Mouse (Mus musculus): ENCODE measurements around the gene Gm20521. TPM values are rescaled to one million over a fixed set of nuclear protein-coding genes. Genes with fewer than 3 reads are reported as not detected.

Gene Gm20521
- total RNA-seq (2021): 1 to 10 TPM; 2.8 to 3.7 TPM
- long read RNA-seq, experiment 1, partial matches to known transcripts: 0 of 27 reads
- long read RNA-seq, experiment 1, other reads (novel, unspliced or antisense): 27 of 27 reads
- long read RNA-seq, experiment 2, partial matches to known transcripts: 0 of 18 reads
- long read RNA-seq, experiment 2, other reads (novel, unspliced or antisense): 18 of 18 reads

DNA sequence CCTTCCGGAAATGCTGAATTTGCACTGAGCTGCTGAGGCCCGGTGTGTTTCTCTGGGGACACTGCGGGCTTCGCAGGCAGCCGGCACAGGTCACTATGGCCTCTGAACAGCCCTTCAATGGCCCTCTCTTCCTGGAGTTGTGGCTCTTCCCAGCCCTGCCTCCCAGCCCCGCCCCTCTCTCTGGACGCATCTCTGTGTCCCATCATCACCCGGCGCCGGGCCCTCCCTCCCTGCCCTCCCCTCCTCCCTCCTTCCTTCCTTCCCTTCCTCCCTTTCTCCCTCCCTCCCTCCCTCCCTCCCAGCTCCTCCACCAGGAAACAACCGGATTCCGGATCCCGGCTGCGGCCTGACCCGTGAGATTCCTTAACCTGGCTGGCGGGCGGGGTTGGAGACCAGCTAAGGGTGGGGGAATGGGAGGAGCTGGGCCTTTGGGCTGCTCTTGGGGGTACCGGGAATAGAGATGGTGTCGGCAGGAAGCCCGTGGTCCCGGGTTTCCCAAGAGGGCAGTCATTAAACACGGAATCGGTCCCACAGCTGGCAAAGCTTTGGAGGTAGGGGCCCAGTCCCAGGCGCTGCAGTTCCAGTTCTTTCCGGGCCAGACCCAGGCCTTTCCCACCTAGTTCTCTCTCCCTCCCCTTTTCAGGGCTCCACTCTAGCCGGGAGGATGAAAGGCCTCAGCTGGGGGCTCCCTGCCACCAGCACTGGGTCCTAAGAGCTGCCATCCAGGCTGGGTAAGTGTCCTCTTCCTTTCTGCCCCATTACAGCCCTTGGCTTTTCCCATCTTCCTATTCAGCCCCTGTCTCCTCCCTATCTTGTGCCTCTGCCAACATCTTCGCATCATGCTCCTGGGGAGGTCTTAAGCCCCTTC, at the start of gene Gm20521, which contains the start of gene Bcl2l2:
TSS of gene Gm20521 (plus strand) at position 288 of the 868 bp plus-strand sequence.
TSS of gene Bcl2l2 (plus strand) at position 224 of the 868 bp plus-strand sequence.
- no peak for TF ChIP-seq CTCF (IDR thresholded peaks at IDR 0.05)
- DNase-seq (ENCODE audit: extremely low spot score in 1 of 2, low spot score in 2 of 2): peak; percentile 74 to 75
- H3K4me3 ChIP-seq: peak within 1 kb of the TSS; percentile 86
- intact Hi-C loops (cut with DNase I): no loop called here
- peak within 1 kb of the TSS; percentile 93 for H3K27ac ChIP-seq

DNA sequence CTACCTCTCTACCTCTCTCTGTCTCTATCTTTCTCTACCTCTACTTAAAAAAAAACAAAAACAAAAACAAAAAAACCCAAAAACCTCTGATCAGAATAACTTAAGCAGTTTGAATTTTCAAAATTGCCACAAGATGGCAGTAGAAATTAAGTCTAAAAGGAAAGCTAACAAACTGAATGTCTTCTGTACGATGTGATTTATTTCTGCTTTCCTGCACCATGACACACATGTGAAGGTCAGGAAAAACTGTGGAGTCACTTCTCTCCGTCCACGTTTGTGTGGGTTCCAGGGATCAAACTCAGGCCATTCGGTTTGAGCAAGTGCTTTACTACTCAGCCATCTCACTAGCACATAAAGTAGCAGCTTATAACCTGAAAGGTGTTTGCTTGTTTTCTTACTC, 39.8 kb upstream of the Gm20521 start:
- DNase-seq (ENCODE audit: extremely low spot score in 1 of 2, low spot score in 2 of 2): no peak
- Histone ChIP-seq H3K4me3 (no peak overlapping the region; the same call in 1 of the 2 replicates), H3K27ac (no peak overlapping the region)
- intact Hi-C loops (cut with DNase I): loop anchor here (1.0 to 5.0 kb wide), 2 partner anchors 94 to 172 kb away; partner anchors contain the start of genes Cmtm5 and Ngdn
- peak; percentile 62 for TF ChIP-seq CTCF (IDR thresholded peaks at IDR 0.05)

DNA sequence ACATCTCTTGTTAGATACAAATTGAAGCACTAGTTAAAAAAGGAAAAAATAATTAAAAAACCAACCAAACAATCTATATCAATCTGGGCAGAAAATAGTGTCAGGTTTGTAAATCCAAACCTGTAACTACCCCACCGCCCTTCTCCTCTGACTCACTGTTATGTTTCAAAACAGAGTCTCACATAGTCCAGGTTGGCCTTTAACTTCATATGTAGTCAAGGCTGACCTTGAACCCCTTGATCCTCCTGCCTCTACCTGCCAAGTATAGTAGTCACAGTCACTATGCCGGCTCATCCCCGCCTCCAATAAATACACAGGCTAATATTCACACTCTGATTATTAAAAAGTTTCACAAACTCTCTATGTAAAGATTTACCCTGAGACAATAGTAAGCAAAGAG, 27.5 kb upstream of the Gm20521 start:
- Histone ChIP-seq H3K4me3 (no peak overlapping the region), H3K27ac (no peak overlapping the region)
- TF ChIP-seq CTCF (IDR thresholded peaks at IDR 0.05): no peak
- intact Hi-C loops (cut with DNase I): no loop called here
- DNase-seq (ENCODE audit: extremely low spot score in 1 of 2, low spot score in 2 of 2): no peak

DNA sequence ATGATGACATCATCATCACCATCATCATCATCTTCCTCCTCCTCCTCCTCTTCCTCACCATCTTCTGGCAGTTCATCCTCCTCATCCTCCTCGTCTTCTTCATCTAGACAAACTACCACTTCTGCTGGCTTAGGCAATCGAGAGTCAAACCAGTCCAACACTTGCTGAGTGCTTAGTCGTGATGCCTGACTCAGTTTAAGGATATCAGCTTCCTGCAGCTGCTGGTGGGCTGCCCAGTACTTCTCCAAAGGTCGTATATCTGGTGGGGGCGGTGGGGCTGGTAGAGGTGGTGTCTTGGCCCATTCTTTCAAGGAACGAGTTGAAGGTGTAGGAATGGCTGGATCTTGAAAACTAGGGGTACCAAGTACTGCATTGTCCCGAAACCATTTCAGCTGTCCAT, 26.5 kb upstream of the Gm20521 start:
- DNase-seq (ENCODE audit: extremely low spot score in 1 of 2, low spot score in 2 of 2): no peak
- intact Hi-C loops (cut with DNase I): no loop called here
- H3K27ac ChIP-seq: no peak overlapping the region
- TF ChIP-seq CTCF (IDR thresholded peaks at IDR 0.05): no peak
- H3K4me3 ChIP-seq: no peak overlapping the region

DNA sequence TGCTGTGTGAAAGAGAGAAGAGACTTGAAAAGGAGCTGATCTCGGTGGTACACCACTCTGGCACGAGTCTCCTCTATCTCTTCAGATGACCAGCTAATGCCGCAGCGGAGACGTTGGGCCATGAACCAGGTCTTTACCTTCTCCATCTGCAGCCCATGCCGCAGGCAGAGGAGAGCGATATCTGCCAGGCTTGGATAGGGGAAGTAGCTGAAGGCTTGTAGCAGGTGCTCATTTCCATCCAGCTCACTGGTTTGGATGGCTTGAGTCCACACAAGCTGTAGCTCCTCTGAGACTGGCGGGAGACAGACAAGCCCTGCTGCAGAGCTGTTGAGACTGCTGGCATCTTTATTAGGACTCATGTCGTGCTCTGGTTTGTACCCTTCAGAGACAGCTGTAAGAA, 25.4 kb upstream of the Gm20521 start:
- DNase-seq (ENCODE audit: extremely low spot score in 1 of 2, low spot score in 2 of 2): no peak
- intact Hi-C loops (cut with DNase I): no loop called here
- Histone ChIP-seq H3K27ac (no peak overlapping the region), H3K4me3 (no peak overlapping the region)
- TF ChIP-seq CTCF (IDR thresholded peaks at IDR 0.05): no peak

DNA sequence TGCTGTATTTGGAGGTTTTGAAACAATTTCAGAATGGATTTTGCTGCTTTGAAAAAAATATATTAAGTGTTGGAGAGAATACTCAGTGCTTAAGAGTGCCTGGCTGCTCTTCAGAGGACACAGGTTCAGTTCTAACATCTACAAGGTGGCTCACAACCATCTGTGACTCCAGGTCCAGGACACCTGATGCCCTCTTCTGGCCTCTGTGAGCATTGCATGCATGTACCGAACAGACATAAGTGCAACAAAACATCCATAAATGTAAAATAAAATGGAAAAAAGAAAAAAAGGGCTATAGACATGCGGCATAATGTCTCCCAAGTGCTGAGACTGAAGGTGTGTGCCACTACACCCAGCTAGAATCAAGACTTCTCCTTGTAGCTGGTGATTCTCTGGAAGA, 22.7 kb upstream of the Gm20521 start:
- TF ChIP-seq CTCF (IDR thresholded peaks at IDR 0.05): peak; percentile 80
- no peak overlapping the region for H3K4me3 ChIP-seq
- intact Hi-C loops (cut with DNase I): loop anchor here (2.0 kb wide), 1 partner anchor 146 kb away; no protein-coding TSS in a partner anchor
- H3K27ac ChIP-seq: no peak overlapping the region
- peak; percentile 52 to 66 for DNase-seq (ENCODE audit: extremely low spot score in 1 of 2, low spot score in 2 of 2)

DNA sequence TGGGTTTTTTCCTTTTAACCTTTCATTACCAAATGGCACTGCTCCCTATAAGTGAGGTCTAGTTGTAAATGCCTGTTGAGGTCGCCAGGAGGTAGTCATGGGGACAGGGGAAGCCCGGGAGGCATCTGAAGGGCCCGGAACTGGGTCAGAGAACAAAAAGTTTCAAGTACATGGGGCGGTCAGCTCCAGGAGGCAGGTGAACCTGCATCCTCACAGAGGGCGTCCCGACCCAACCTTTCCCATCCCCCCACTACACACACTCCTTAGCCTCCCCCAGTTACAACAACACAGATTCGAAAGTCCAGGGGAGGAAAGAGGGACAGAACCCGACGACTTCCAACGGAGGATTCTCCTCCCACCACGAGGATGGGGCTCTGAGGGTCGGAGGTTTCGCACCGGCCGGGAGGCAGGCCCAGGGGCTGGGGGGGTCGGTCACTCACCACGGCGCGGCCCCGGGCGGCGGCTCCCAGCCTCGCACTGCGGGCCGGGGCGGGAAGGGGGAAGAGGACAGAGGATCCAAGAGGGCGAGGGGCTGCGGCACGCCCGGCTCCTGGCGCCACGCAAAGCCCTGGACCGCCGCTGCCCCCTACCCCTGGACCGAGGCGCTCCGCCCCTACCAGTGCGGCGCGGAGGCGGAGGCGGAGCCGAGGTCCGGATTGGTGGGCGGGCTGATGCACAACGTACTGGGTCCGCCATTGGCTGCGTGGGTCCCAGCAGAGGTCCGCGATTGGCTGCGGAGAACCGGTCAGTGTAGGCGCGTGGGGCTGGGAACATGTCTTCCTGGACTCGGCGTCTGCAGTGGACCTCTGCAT, 19.5 kb upstream of the Gm20521 start:
- TF ChIP-seq CTCF (IDR thresholded peaks at IDR 0.05): no peak; the same call in 1 of the 2 replicates
- H3K27ac ChIP-seq: peak overlapping the region; percentile 92
- intact Hi-C loops (cut with DNase I): no loop called here
- peak overlapping the region; percentile 86 for H3K4me3 ChIP-seq
- DNase-seq (ENCODE audit: extremely low spot score in 1 of 2, low spot score in 2 of 2): peak; percentile 91 to 93

DNA sequence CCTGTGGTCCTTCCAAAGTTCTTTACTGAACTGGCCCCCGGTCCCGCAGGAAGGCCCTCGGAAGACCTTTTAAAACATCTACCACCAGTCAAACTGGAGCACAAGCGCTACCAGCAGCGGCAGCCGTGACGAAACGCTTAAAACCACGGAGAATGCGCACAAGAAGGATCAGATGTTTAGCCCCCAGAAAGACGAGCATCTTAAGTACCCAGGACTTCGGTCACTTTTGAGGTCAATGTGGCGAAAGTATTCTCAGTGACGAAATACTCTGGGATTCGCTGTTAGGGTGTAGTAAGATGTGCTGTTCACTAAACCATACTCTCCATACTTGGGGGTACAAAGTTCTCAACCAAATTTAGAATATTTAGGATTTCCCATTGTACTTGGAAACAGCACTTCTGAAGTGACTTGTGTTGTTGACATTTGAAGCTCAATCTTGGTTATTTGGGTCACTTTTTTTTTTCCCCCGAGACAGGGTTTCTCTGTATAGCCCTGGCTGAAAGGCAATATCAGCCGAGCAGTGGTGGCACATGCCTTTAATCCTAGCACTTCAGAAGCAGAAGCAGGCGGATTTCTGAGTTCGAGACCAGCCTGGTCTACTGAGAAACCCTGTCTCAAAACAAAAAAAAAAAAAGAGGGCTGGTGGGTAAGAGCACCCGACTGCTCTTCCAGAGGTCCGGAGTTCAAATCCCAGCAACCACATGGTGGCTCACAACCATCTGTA, 18.8 kb upstream of the Gm20521 start:
- intact Hi-C loops (cut with DNase I): no loop called here

DNA sequence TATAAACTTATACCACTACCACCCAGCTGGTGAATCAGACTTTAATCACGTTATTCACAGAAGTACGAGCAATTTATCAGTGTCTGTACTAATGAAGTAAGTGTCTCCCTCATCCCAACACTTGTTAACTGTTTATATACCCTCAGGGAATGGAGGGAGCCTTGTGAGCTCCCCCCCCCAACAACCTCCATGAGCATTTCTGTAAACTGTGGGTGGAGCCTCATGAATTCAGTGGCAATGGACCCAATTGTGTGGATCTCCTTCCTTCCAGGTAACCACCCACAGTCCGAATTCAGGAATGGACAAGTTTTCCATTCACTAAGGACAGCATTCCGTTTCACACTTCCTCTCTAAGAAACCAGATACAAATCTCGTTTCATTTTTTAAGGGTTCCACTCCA, 17.6 kb upstream of the Gm20521 start:
- no peak for TF ChIP-seq CTCF (IDR thresholded peaks at IDR 0.05)
- no peak for DNase-seq (ENCODE audit: extremely low spot score in 1 of 2, low spot score in 2 of 2)
- no peak overlapping the region for H3K4me3 ChIP-seq
- H3K27ac ChIP-seq: no peak overlapping the region
- intact Hi-C loops (cut with DNase I): no loop called here

More for the DNA sequence above, 18.8 kb upstream of the Gm20521 start:
- Histone ChIP-seq H3K4me3 (peak overlapping the region; percentile 86), H3K27ac (peak overlapping the region; percentile 92)
- DNase-seq (ENCODE audit: extremely low spot score in 1 of 2, low spot score in 2 of 2): no peak
- no peak for TF ChIP-seq CTCF (IDR thresholded peaks at IDR 0.05)

DNA sequence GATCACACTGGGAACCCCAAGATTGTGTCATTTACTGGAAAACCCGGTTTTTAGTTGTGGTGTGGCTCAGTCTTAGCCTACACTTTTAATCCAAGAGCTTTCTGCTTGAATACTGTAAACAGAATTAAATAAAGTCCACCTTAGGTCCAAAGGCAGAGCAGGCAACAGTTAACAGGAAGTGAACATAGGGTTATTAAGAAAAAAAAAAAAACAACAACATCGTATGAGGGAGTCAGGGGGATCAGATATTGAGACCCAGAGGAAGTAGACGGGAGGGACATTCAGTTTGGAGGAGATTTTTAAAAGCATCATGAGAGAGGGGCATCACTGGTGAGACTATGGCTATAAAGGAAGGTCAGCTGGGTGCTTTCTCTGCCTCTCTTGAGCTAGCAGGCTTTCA, 17.0 kb upstream of the Gm20521 start:
- H3K27ac ChIP-seq: no peak overlapping the region
- no peak for DNase-seq (ENCODE audit: extremely low spot score in 1 of 2, low spot score in 2 of 2)
- TF ChIP-seq CTCF (IDR thresholded peaks at IDR 0.05): no peak

DNA sequence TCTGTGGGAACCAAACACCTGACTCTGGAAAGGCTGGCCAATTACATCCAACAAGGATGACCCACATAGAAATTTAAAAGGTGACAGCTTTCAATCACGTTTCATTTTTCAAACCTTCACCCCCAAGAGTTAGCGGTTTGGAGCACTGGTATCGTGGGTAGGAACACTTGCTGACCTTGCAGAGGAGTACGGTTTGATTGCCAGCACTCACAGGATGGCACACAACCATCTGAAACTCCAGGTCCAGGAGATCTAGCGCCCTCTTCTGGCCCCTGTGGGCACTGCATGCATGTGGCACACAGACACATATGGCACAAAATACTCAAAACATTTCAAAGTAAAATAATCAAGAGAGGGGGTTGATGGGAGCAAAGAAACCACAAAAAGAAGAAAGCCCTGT, 16.3 kb upstream of the Gm20521 start:
- no peak for DNase-seq (ENCODE audit: extremely low spot score in 1 of 2, low spot score in 2 of 2)
- peak; percentile 45 for TF ChIP-seq CTCF (IDR thresholded peaks at IDR 0.05)
- Histone ChIP-seq H3K4me3 (no peak overlapping the region), H3K27ac (no peak overlapping the region)
- intact Hi-C loops (cut with DNase I): no loop called here

More for the DNA sequence above, 17.0 kb upstream of the Gm20521 start:
- intact Hi-C loops (cut with DNase I): no loop called here
- no peak overlapping the region for H3K4me3 ChIP-seq

Data from left cerebral cortex, adult 2 months (tissue).